Mouse (Mus musculus): Measurements from ENCODE around the gene Mad1l1. TPM values are rescaled to one million over a fixed set of nuclear protein-coding genes. Genes with fewer than 3 reads are reported as not detected.

The Mad1l1 gene
- polyA plus RNA-seq, 1 experiment from 2014 or later: 39.1 TPM

DNA sequence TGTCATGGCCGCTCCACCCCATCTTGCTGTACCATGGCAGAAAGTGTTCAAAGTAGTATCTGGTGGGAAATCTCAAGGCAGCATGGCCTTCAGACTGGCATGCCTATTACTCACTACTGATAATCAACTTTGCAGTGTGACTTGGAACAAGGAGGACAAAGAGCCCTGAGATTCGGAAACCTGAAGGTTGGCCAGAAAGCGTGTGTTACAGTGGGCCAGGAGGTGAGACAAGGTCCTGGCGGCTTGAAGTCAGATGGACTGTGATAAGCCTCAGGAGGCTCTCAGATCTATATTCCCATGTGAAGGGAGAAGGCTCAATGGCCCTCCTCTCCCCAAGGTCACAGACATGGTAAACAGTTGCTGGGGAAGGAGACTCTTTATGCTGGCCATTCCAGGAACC, 241.8 kb downstream of the Mad1l1 start:
- Histone ChIP-seq H3K9ac (replicated peaks; ENCODE audit: low read depth, low read length) (no peak overlapping the region), H3K36me3 (ENCODE audit: control insufficient read depth, insufficient read depth, low read length) (no peaks in the 10 kb centered on the region), H3K27me3 (ENCODE audit: control insufficient read depth, insufficient read depth, low read length) (no peaks in the 10 kb centered on the region), H3K4me3 (ENCODE audit: low read depth, low read length) (no peak overlapping the region), H3K27ac (ENCODE audit: low read length) (no peak overlapping the region), H3K9me3 (ENCODE audit: control insufficient read depth, low read depth, low read length) (no peaks in the 10 kb centered on the region), H3K4me2 (replicated peaks; ENCODE audit: low read depth, low read length) (no peak overlapping the region), H3K4me1 (ENCODE audit: control insufficient read depth, insufficient read depth, low read length) (no peaks in the 10 kb centered on the region)
- no peak for ATAC-seq (ENCODE audit: insufficient number of reproducible peaks, insufficient read depth, low FRiP score, low read depth)
- 95% methylated on average over 4 of the region's 4 CpGs for WGBS

DNA sequence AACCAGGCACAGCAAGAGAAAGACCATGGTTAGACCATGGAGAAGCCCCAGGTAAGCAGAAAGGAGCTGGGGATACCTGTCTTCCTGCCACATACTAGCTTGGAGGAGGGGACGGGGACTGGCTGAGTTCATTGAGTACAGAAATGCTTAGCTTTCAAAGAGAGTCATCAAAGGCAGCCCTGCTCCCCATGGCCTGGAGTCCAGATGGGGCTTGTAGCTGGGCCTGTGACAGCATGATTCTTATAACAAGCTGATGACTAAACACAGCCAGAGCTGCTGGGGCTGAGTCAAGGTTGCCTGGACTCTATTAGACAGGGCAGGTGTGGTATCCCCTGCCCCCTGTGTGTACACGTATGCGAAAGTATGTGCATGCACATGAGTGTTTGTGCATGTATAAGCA, 242.9 kb downstream of the Mad1l1 start:
- Histone ChIP-seq H3K4me2 (replicated peaks; ENCODE audit: low read depth, low read length) (no peak overlapping the region), H3K27me3 (ENCODE audit: control insufficient read depth, insufficient read depth, low read length) (no peaks in the 10 kb centered on the region), H3K9ac (replicated peaks; ENCODE audit: low read depth, low read length) (no peak overlapping the region; the same call in 1 of the 2 replicates), H3K4me3 (ENCODE audit: low read depth, low read length) (no peak overlapping the region), H3K4me1 (ENCODE audit: control insufficient read depth, insufficient read depth, low read length) (no peaks in the 10 kb centered on the region), H3K9me3 (ENCODE audit: control insufficient read depth, low read depth, low read length) (no peaks in the 10 kb centered on the region), H3K36me3 (ENCODE audit: control insufficient read depth, insufficient read depth, low read length) (no peaks in the 10 kb centered on the region), H3K27ac (ENCODE audit: low read length) (no peak overlapping the region)
- 72% methylated on average over 3 of the region's 3 CpGs for WGBS
- no peak for ATAC-seq (ENCODE audit: insufficient number of reproducible peaks, insufficient read depth, low FRiP score, low read depth)

DNA sequence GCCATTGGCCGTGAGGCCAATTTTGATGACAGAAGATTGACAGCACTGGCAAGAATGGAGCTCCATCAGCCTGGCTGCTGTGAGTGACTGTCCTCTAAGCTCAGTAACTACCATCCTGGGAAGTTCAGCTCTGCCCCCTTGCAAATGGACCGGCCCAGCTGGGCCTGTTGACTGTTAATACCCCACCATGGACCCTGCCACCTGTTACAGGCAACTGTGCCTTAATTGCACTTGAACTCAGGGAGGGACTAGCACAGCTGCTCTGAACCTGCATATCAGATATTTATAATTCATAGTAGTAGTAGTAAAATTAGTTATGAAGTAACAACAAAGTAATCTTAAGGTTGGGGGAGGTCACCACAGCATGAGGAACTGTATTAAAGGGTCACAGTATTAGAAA, 244.9 kb downstream of the Mad1l1 start:
- no peaks in the 10 kb centered on the region for H3K9me3 ChIP-seq (ENCODE audit: control insufficient read depth, low read depth, low read length)
- no peak overlapping the region for H3K4me3 ChIP-seq (ENCODE audit: low read depth, low read length)
- no peaks in the 10 kb centered on the region for H3K36me3 ChIP-seq (ENCODE audit: control insufficient read depth, insufficient read depth, low read length)
- H3K4me1 ChIP-seq (ENCODE audit: control insufficient read depth, insufficient read depth, low read length): no peaks in the 10 kb centered on the region
- no peak overlapping the region for H3K4me2 ChIP-seq (replicated peaks; ENCODE audit: low read depth, low read length)
- no peak overlapping the region for H3K27ac ChIP-seq (ENCODE audit: low read length)
- ATAC-seq (ENCODE audit: insufficient number of reproducible peaks, insufficient read depth, low FRiP score, low read depth): no peak
- no peak overlapping the region for H3K9ac ChIP-seq (replicated peaks; ENCODE audit: low read depth, low read length)
- H3K27me3 ChIP-seq (ENCODE audit: control insufficient read depth, insufficient read depth, low read length): no peaks in the 10 kb centered on the region
- 84% methylated on average over 2 of the region's 2 CpGs for WGBS

DNA sequence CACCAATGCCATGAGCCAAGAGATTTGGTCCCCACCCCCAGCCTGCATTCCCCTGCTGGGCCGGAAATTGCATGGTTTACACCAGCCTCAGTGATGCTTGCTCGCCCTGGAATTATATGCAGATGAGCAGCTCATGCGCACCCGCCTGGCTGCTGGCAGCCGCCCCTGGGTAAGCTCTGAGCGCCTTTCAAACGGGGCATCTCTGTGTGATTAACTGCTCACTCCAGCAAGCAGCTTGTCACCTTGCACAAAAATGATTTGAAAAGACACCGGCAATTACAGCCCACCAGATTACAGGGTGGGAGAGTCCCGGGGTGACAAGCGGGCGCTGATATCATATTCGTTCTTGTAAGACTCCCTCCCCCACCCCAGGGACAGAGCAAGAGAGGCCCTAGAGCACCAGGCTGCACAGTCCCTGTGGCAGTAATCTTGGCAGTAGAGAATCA, 247.7 kb downstream of the Mad1l1 start:
- no peaks in the 10 kb centered on the region for H3K9me3 ChIP-seq (ENCODE audit: control insufficient read depth, low read depth, low read length)
- no peaks in the 10 kb centered on the region for H3K36me3 ChIP-seq (ENCODE audit: control insufficient read depth, insufficient read depth, low read length)
- H3K4me1 ChIP-seq (ENCODE audit: control insufficient read depth, insufficient read depth, low read length): no peaks in the 10 kb centered on the region
- no peaks in the 10 kb centered on the region for H3K27me3 ChIP-seq (ENCODE audit: control insufficient read depth, insufficient read depth, low read length)
- H3K27ac ChIP-seq (ENCODE audit: low read length): no peak overlapping the region
- WGBS: 58% methylated on average over 12 of the region's 12 CpGs
- no peak for ATAC-seq (ENCODE audit: insufficient number of reproducible peaks, insufficient read depth, low FRiP score, low read depth)
- no peak overlapping the region for H3K4me2 ChIP-seq (replicated peaks; ENCODE audit: low read depth, low read length)
- H3K9ac ChIP-seq (replicated peaks; ENCODE audit: low read depth, low read length): no peak overlapping the region
- H3K4me3 ChIP-seq (ENCODE audit: low read depth, low read length): no peak overlapping the region

DNA sequence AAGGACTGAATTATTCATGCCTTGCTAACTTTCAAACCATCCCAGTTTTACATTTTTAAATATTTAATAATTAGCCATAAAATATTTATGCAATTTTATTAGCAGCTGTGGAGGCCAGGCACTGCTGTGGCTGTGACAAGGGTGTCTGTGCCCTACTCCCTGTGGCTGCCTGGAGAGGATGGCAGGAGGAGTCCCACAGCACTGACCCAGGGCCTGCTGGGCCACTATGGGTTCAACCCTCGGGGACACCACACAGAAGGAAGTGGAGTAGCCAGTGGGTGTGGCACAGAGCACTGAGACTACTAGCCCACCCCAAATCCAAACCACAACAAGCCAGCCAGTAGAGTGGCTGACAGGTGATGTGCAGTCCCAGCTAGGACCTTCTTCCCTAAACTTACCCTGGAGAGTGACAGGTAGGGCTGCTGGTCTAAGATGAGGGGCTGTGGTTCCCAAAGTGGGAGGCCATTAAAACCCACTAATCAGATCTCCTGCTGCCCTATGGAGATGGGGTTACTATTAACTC, 248.1 kb downstream of the Mad1l1 start:
- no peak overlapping the region for H3K9ac ChIP-seq (replicated peaks; ENCODE audit: low read depth, low read length)
- H3K27ac ChIP-seq (ENCODE audit: low read length): no peak overlapping the region
- H3K36me3 ChIP-seq (ENCODE audit: control insufficient read depth, insufficient read depth, low read length): no peaks in the 10 kb centered on the region
- H3K9me3 ChIP-seq (ENCODE audit: control insufficient read depth, low read depth, low read length): no peaks in the 10 kb centered on the region
- no peaks in the 10 kb centered on the region for H3K27me3 ChIP-seq (ENCODE audit: control insufficient read depth, insufficient read depth, low read length)
- WGBS: 26% methylated on average over 1 of the region's 1 CpGs
- no peak overlapping the region for H3K4me2 ChIP-seq (replicated peaks; ENCODE audit: low read depth, low read length)
- no peaks in the 10 kb centered on the region for H3K4me1 ChIP-seq (ENCODE audit: control insufficient read depth, insufficient read depth, low read length)
- H3K4me3 ChIP-seq (ENCODE audit: low read depth, low read length): no peak overlapping the region
- no peak for ATAC-seq (ENCODE audit: insufficient number of reproducible peaks, insufficient read depth, low FRiP score, low read depth)

DNA sequence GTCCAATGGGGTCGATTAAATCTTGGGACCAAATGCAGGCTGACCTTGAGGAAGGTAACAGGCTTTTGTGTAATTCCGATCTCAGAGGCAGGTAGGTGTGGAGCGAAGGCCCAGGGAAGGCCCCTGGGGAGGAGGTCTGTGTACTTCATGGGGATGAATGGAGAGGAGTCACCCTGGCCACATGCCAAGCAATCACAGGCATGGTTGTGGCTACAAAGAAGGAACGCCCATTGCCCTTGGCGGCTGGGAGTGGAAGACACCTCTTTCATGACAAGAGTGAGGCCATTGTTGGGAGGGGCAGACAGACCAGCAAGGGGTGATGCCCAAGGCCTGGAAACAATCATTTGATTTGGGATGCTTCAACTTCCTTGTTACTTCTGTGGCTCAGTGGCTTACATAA, 252.8 kb downstream of the Mad1l1 start:
- Histone ChIP-seq H3K4me1 (ENCODE audit: control insufficient read depth, insufficient read depth, low read length) (no peaks in the 10 kb centered on the region), H3K27me3 (ENCODE audit: control insufficient read depth, insufficient read depth, low read length) (no peaks in the 10 kb centered on the region), H3K27ac (ENCODE audit: low read length) (no peak overlapping the region), H3K4me2 (replicated peaks; ENCODE audit: low read depth, low read length) (no peak overlapping the region), H3K9ac (replicated peaks; ENCODE audit: low read depth, low read length) (no peak overlapping the region), H3K9me3 (ENCODE audit: control insufficient read depth, low read depth, low read length) (no peaks in the 10 kb centered on the region), H3K4me3 (ENCODE audit: low read depth, low read length) (no peak overlapping the region), H3K36me3 (ENCODE audit: control insufficient read depth, insufficient read depth, low read length) (0 out of 2 replicates have a peak, but pooled peaks cover 4% of the 10 kb centered on the region)
- WGBS: 64% methylated on average over 5 of the region's 5 CpGs
- ATAC-seq (ENCODE audit: insufficient number of reproducible peaks, insufficient read depth, low FRiP score, low read depth): no peak

DNA sequence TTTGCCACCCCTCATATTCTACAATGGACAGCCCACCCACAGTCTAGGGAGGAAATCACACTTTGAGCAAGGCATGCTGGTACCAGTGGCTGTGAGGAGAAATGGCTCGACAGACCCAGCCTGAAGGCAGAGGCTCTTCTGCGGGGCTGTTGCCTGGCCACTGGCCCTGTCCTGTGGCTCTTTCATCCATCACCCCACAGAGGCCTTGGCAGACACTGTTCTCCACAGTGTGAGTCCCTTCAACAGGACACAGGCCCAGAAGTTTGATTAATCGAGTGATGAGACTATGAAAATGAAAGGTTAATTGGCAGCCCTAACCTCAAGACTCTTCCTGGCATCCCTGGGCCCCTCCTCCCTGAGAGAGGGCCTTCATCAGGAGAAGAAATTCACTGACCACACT, 253.3 kb downstream of the Mad1l1 start:
- Histone ChIP-seq H3K27ac (ENCODE audit: low read length) (no peak overlapping the region), H3K4me1 (ENCODE audit: control insufficient read depth, insufficient read depth, low read length) (no peaks in the 10 kb centered on the region), H3K4me3 (ENCODE audit: low read depth, low read length) (no peak overlapping the region), H3K9ac (replicated peaks; ENCODE audit: low read depth, low read length) (no peak overlapping the region), H3K36me3 (ENCODE audit: control insufficient read depth, insufficient read depth, low read length) (0 out of 2 replicates have a peak, but pooled peaks cover 4% of the 10 kb centered on the region), H3K4me2 (replicated peaks; ENCODE audit: low read depth, low read length) (no peak overlapping the region), H3K27me3 (ENCODE audit: control insufficient read depth, insufficient read depth, low read length) (no peaks in the 10 kb centered on the region), H3K9me3 (ENCODE audit: control insufficient read depth, low read depth, low read length) (no peaks in the 10 kb centered on the region)
- ATAC-seq (ENCODE audit: insufficient number of reproducible peaks, insufficient read depth, low FRiP score, low read depth): no peak
- 40% methylated on average over 3 of the region's 3 CpGs for WGBS

DNA sequence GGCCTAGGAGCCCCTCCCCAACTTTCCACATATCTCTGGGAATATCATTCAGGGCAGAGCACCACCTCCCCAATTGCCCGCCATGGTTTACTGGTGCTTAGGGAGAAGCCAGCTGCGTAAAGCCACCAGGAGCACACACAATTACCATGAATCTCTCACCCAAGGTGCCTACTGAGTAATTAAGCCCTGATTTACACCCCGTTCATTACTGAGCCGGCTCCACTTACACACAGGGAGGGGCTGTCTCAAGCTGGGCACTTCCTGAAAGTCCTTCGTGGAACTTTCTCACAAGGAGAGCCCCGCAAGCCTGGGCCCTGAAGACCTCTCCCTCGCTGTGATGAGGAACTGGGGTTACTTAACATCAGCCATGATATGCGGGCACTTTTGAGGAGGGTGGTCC, 254.6 kb downstream of the Mad1l1 start:
- Histone ChIP-seq H3K9me3 (ENCODE audit: control insufficient read depth, low read depth, low read length) (no peaks in the 10 kb centered on the region), H3K36me3 (ENCODE audit: control insufficient read depth, insufficient read depth, low read length) (0 out of 2 replicates have a peak, but pooled peaks cover 4% of the 10 kb centered on the region), H3K27me3 (ENCODE audit: control insufficient read depth, insufficient read depth, low read length) (no peaks in the 10 kb centered on the region), H3K4me1 (ENCODE audit: control insufficient read depth, insufficient read depth, low read length) (peaks cover 6% of the 10 kb centered on the region), H3K27ac (ENCODE audit: low read length) (no peak overlapping the region), H3K9ac (replicated peaks; ENCODE audit: low read depth, low read length) (no peak overlapping the region), H3K4me2 (replicated peaks; ENCODE audit: low read depth, low read length) (no peak overlapping the region), H3K4me3 (ENCODE audit: low read depth, low read length) (no peak overlapping the region)
- WGBS: 77% methylated on average over 8 of the region's 8 CpGs
- no peak for ATAC-seq (ENCODE audit: insufficient number of reproducible peaks, insufficient read depth, low FRiP score, low read depth)

DNA sequence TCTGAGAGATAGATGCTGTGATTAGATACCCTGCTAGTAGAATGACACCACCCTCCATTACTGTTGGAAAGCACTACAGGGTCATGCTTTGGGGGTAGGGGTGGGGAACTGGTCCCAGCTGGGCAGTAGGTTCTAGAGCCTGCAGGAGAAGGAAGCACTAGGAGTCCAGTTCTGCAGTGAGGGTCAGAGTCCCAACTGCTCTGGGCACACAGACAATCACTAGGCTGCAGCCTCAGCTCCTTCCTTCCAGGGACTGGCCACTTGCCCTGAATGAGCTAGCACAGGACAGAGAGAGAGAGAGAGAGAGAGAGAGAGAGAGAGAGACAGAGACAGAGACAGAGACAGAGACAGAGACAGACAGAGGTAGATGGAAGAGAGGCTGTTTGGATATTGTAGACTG, 255.1 kb downstream of the Mad1l1 start:
- Histone ChIP-seq H3K27ac (ENCODE audit: low read length) (no peak overlapping the region), H3K9ac (replicated peaks; ENCODE audit: low read depth, low read length) (no peak overlapping the region), H3K4me1 (ENCODE audit: control insufficient read depth, insufficient read depth, low read length) (peaks cover 11% of the 10 kb centered on the region), H3K4me2 (replicated peaks; ENCODE audit: low read depth, low read length) (no peak overlapping the region), H3K4me3 (ENCODE audit: low read depth, low read length) (no peak overlapping the region), H3K36me3 (ENCODE audit: control insufficient read depth, insufficient read depth, low read length) (0 out of 2 replicates have a peak, but pooled peaks cover 4% of the 10 kb centered on the region), H3K9me3 (ENCODE audit: control insufficient read depth, low read depth, low read length) (no peaks in the 10 kb centered on the region), H3K27me3 (ENCODE audit: control insufficient read depth, insufficient read depth, low read length) (no peaks in the 10 kb centered on the region)
- ATAC-seq (ENCODE audit: insufficient number of reproducible peaks, insufficient read depth, low FRiP score, low read depth): no peak

Data from stomach, embryonic 14.5 days (tissue).